Mouse (Mus musculus) MEL (cell line): ENCODE results near the gene Fnip2. TPM values are rescaled to one million over a fixed set of nuclear protein-coding genes. Genes with fewer than 3 reads are reported as not detected.
A peak's percentile ranks its signal among the peaks of the same experiment; 100 is the strongest.

Source experiments
- DNase-seq: peaks from one replicate; pipeline ENCODE4 v3.0.0; 2011; ENCODE audit warnings: low read depth, low spot score
- H3K27ac ChIP-seq: 2 replicates; pipeline ENCODE4 v1.5.1; 2012; ENCODE audit warnings: low read depth, mild to moderate bottlenecking, control low read depth, low read length, moderate library complexity; ENCODE audit not compliant: control insufficient read depth
- H3K27me3 ChIP-seq, 2 experiments: fragments of 150-350 bp in 1 of 2; sonication (generic) in 1 of 2; 2 replicates each; pipeline ENCODE4 v1.6.1; 2012; ENCODE audit warnings: low read length in 2 of 2, mild to moderate bottlenecking in 2 of 2, improper control_type of control experiment in 1 of 2, moderate library complexity in 1 of 2; ENCODE audit not compliant: insufficient read depth in 2 of 2, control insufficient read depth in 1 of 2
- H3K36me3 ChIP-seq, 2 experiments: 2 replicates each; pipeline ENCODE4 v1.6.1; 2012 to 2014; ENCODE audit warnings: low read length in 2 of 2, improper control_type of control experiment in 1 of 2, inconsistent platforms in 1 of 2, mild to moderate bottlenecking in 1 of 2; ENCODE audit not compliant: insufficient read depth in 2 of 2, control insufficient read depth in 1 of 2
- H3K4me1 ChIP-seq, 2 experiments: fragments of 150-350 bp in 1 of 2; sonication (generic) in 1 of 2; 2 replicates each; pipeline ENCODE4 v1.6.1; 2012; ENCODE audit warnings: low read length in 2 of 2, improper control_type of control experiment in 1 of 2, mild to moderate bottlenecking in 1 of 2; ENCODE audit not compliant: insufficient read depth in 2 of 2, control insufficient read depth in 1 of 2
- H3K4me3 ChIP-seq, 2 experiments: fragments of 150-350 bp in 1 of 2; sonication (generic) in 1 of 2; 2 replicates each; pipeline ENCODE4 v1.5.1; 2012; ENCODE audit warnings: low read depth in 2 of 2, low read length in 2 of 2, mild to moderate bottlenecking in 2 of 2, moderate library complexity in 2 of 2, control low read depth in 1 of 2, improper control_type of control experiment in 1 of 2; ENCODE audit not compliant: control insufficient read depth in 1 of 2, insufficient read depth in 1 of 2
- H3K79me2 ChIP-seq: 2 replicates; pipeline ENCODE4 v1.6.1; 2012; ENCODE audit warnings: mild to moderate bottlenecking, low read length, moderate library complexity; ENCODE audit not compliant: control insufficient read depth, poor library complexity, insufficient read depth
- H3K9ac ChIP-seq: 2 replicates; pipeline ENCODE4 v1.6.1; 2012; ENCODE audit warnings: low read depth, mild to moderate bottlenecking, control low read depth, low read length, moderate library complexity; ENCODE audit not compliant: control insufficient read depth, poor library complexity, severe bottlenecking
- H3K9me3 ChIP-seq: fragments of 150-350 bp; sonication (generic); replicated peaks from 2 replicates; pipeline ENCODE4 v1.6.1; 2012; ENCODE audit warnings: mild to moderate bottlenecking, low read length, improper control_type of control experiment, moderate library complexity; ENCODE audit not compliant: insufficient read depth
- BHLHE40 ChIP-seq: IDR thresholded peaks from 2 replicates; pipeline ENCODE4 v1.6.1; 2012; ENCODE audit warnings: low read depth, mild to moderate bottlenecking, inconsistent platforms, low read length, improper control_type of control experiment, borderline replicate concordance
- CHD1 ChIP-seq: IDR thresholded peaks from 2 replicates; pipeline ENCODE4 v1.6.1; 2012; ENCODE audit warnings: low read depth, mild to moderate bottlenecking, inconsistent platforms, low read length, improper control_type of control experiment
- CHD2 ChIP-seq: IDR thresholded peaks from 2 replicates; pipeline ENCODE4 v1.6.1; 2011; ENCODE audit warnings: low read length, improper control_type of control experiment
- CTCF ChIP-seq, 3 experiments: IDR thresholded peaks in 2 of 3; conservative IDR thresholded peaks in 1 of 3; 2 replicates each; pipeline ENCODE4 v1.5.1; 2011 to 2012; ENCODE audit warnings: low read length in 3 of 3, low read depth in 2 of 3, mild to moderate bottlenecking in 2 of 3, improper control_type of control experiment in 1 of 3, inconsistent platforms in 1 of 3, mixed read lengths in 1 of 3, moderate library complexity in 1 of 3; ENCODE audit not compliant: control insufficient read depth in 1 of 3, insufficient read depth in 1 of 3, poor library complexity in 1 of 3, severe bottlenecking in 1 of 3
- ELF1 ChIP-seq: IDR thresholded peaks from 2 replicates; pipeline ENCODE4 v1.6.1; 2014; ENCODE audit warnings: low read depth, mild to moderate bottlenecking, inconsistent platforms, low read length, improper control_type of control experiment, moderate library complexity
- GABPA ChIP-seq: IDR thresholded peaks from 2 replicates; pipeline ENCODE4 v1.6.1; 2012; ENCODE audit warnings: low read depth, mild to moderate bottlenecking, inconsistent platforms, low read length, improper control_type of control experiment, moderate library complexity
- KAT2A ChIP-seq: conservative IDR thresholded peaks from 2 replicates; pipeline ENCODE4 v1.6.1; 2012; ENCODE audit warnings: low read depth, low read length, improper control_type of control experiment, inconsistent platforms
- MEF2A ChIP-seq: IDR thresholded peaks from 2 replicates; pipeline ENCODE4 v1.6.1; 2014; ENCODE audit warnings: low read depth, mild to moderate bottlenecking, inconsistent platforms, low read length, improper control_type of control experiment; ENCODE audit not compliant: poor library complexity, insufficient replicate concordance, severe bottlenecking; ENCODE audit errors: extremely low read depth
- MYB ChIP-seq: IDR thresholded peaks from 2 replicates; pipeline ENCODE4 v1.6.1; 2011; ENCODE audit warnings: mild to moderate bottlenecking, low read depth, low read length, improper control_type of control experiment
- MYC ChIP-seq: IDR thresholded peaks from 2 replicates; pipeline ENCODE4 v1.6.1; 2011; ENCODE audit warnings: low read depth, mild to moderate bottlenecking, low read length, improper control_type of control experiment, moderate library complexity
- NELFE ChIP-seq: IDR thresholded peaks from 2 replicates; pipeline ENCODE4 v1.6.1; 2011; ENCODE audit warnings: low read depth, low read length, improper control_type of control experiment
- NRF1 ChIP-seq: IDR thresholded peaks from 2 replicates; pipeline ENCODE4 v1.6.1; 2014; ENCODE audit warnings: low read depth, mild to moderate bottlenecking, inconsistent platforms, low read length, improper control_type of control experiment, moderate library complexity; ENCODE audit not compliant: poor library complexity, insufficient read depth, severe bottlenecking
- POLR2A ChIP-seq, 2 experiments: IDR thresholded peaks; 2 replicates each; pipeline ENCODE4 v1.6.1; 2011 to 2012; ENCODE audit warnings: low read length in 2 of 2, mild to moderate bottlenecking in 2 of 2, control low read depth in 1 of 2, improper control_type of control experiment in 1 of 2, low read depth in 1 of 2, moderate library complexity in 1 of 2; ENCODE audit not compliant: control insufficient read depth in 1 of 2, insufficient read depth in 1 of 2, poor library complexity in 1 of 2
- RAD21 ChIP-seq: IDR thresholded peaks from 2 replicates; pipeline ENCODE4 v1.6.1; 2011; ENCODE audit warnings: mild to moderate bottlenecking, low read depth, low read length, improper control_type of control experiment
- RCOR1 ChIP-seq: IDR thresholded peaks from 2 replicates; pipeline ENCODE4 v1.6.1; 2012; ENCODE audit warnings: low read depth, mild to moderate bottlenecking, inconsistent platforms, low read length, improper control_type of control experiment
- TBP ChIP-seq: IDR thresholded peaks from 2 replicates; pipeline ENCODE4 v1.8.0; 2011; ENCODE audit warnings: low read depth, low read length, improper control_type of control experiment
- UBTF ChIP-seq: IDR thresholded peaks from 2 replicates; pipeline ENCODE4 v1.6.1; 2012; ENCODE audit warnings: low read depth, mild to moderate bottlenecking, inconsistent platforms, low read length, improper control_type of control experiment, moderate library complexity, borderline replicate concordance; ENCODE audit not compliant: insufficient read depth
- USF2 ChIP-seq, 2 experiments: IDR thresholded peaks; 2 replicates each; pipeline ENCODE4 v1.6.1; 2011 to 2012; ENCODE audit warnings: improper control_type of control experiment in 2 of 2, low read length in 2 of 2, borderline replicate concordance in 1 of 2, inconsistent platforms in 1 of 2, low read depth in 1 of 2, mild to moderate bottlenecking in 1 of 2; ENCODE audit not compliant: insufficient read depth in 1 of 2
- ZC3H11A ChIP-seq: IDR thresholded peaks from 2 replicates; pipeline ENCODE4 v1.6.1; 2012; ENCODE audit warnings: low read depth, mild to moderate bottlenecking, inconsistent platforms, low read length, improper control_type of control experiment
- polyA plus RNA-seq, 2 experiments: library from polyadenylated mRNA; stranded (reverse) in 1 of 2; unstranded in 1 of 2; fragments of >175 nt in 1 of 2; fragments of >200 nt in 1 of 2; gene quantifications; 2 replicates each; pipeline versions ENCODE4 v1.2.1 to v1.2.4; 2012; ENCODE audit warnings: low replicate concordance in 2 of 2, low read depth in 1 of 2; ENCODE audit not compliant: insufficient read length in 2 of 2, insufficient read depth in 1 of 2, missing spikeins in 1 of 2
- total RNA-seq: library from RNA; depleted of rRNA; stranded (reverse); fragments of 300-350 nt; gene quantifications from 2 replicates; pipeline ENCODE4 v1.2.3, GENCODE M21; 2012

Fnip2 gene
- total and polyA plus RNA-seq, 3 experiments: 10.4 to 65.8 (median 11.0) TPM

DNA sequence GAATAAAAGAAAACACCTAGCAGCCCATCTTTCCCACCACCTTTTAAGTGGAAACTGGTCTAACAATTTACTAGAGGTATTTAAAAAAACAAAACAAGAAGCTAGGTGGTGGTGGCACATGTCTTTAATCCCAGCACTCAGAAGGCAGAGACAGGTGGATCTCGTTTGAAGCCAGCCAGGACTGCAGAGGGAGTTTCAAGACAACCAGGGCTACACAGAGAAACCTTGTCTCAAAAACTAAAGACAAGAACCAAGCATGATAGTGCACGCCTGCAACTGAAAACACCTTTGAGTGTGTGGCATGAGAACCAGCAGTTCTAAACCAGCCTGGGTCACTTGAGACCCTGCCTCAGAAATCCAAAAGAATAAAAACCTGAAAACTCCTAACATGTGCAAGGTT is 4.1 kb downstream of the Fnip2 start:
- Histone ChIP-seq H3K27ac (no peak overlapping the region), H3K4me1 (peaks cover 7 to 25% of the 10 kb centered on the region in 2 experiments), H3K4me3 (no peak overlapping the region)

DNA sequence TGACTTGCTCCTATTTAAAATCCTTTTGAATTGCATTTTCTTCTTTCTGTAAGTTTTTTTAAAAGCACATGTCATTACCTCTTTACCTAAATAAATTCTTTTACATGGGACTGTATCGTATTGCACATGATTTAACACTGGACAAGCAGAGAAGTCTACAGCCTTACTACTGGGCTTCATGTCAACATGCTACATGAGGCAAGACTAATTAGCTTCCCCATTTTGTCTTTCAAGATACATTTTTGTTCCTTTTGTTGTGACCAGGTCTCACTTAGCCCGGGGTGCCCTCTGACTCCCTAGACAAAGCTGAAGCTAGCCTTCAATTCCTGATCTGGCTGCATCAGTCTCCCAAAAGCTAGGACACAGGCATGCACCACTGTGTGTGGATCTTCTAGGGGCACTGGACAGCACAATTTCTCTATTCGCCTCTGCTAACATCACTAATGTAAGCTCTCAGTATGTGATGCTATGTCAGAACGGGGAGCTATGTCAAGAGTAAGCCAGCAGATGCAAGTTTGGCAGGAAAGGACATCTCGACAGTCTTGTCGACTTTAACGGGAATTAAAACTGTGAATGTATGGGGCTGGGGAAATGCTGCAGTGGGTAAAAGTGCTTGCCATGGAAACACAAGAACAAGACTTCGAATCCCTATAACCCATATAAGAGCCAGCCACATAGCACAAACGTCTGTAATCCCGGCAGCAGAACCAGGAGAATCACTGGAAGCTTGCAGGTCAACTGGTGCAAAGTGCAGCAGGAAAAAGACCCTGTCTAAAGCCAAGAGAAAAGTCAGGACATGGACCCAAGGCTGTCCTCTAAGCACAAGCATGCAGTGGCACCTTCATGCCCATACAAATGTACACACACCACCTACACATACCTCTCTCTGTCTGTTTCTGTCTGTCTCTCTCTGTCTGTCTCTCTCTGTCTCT is 5.5 kb downstream of the Fnip2 start:
- no peak overlapping the region for H3K27ac ChIP-seq
- peaks cover 31% of the 10 kb centered on the region for H3K79me2 ChIP-seq

More for the DNA sequence above, 4.1 kb downstream of the Fnip2 start:
- no peaks in the 10 kb centered on the region for H3K9me3 ChIP-seq
- peaks cover 0 to 16% of the 10 kb centered on the region in 2 experiments; a peak in 3 of 4 replicates for H3K36me3 ChIP-seq
- no peaks in the 10 kb centered on the region for H3K27me3 ChIP-seq
- H3K79me2 ChIP-seq: peaks cover 34% of the 10 kb centered on the region
- no peak overlapping the region for H3K9ac ChIP-seq
- TF ChIP-seq UBTF: no peak
- no peak for TF ChIP-seq ELF1
- no peak for TF ChIP-seq RCOR1
- TF ChIP-seq KAT2A: no peak
- TF ChIP-seq MYB: no peak
- no peak for TF ChIP-seq NRF1
- no peak for TF ChIP-seq NELFE
- no peak for DNase-seq

DNA sequence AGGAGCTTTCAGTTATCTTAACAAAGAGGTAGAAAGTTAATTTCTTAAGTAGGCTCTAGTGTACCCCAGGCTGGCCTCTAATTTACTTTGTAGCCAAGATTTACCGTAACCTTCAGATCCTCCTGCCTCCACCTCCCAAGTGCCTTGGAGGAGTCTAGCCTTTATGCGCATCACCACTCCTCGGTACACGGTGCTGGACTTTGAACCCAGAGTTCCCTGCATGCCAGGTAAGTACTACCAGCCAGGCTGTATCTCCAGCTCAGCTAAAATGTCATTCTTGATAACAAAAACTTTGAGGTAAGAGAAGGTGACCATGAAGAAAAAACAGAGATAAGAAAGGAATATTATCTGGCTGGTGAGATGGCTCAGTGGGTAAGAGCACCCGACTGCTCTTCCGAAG is 7.0 kb downstream of the Fnip2 start:
- peaks cover 0 to 6% of the 10 kb centered on the region in 2 experiments; a peak in 2 of 4 replicates for H3K36me3 ChIP-seq
- H3K9me3 ChIP-seq: no peaks in the 10 kb centered on the region
- no peak for DNase-seq
- no peak overlapping the region for H3K4me3 ChIP-seq
- TF ChIP-seq ZC3H11A (no peak), GABPA (no peak), POLR2A (IDR thresholded peaks at IDR 0.05; ENCODE audit: control insufficient read depth in 1 of 2, insufficient read depth in 1 of 2, low read depth in 1 of 2, low read length in 2 of 2, poor library complexity in 1 of 2) (no peak), TBP (no peak), BHLHE40 (no peak), RAD21 (no peak), MEF2A (no peak), CHD2 (no peak), USF2 (IDR thresholded peaks at IDR 0.05; ENCODE audit: borderline replicate concordance in 1 of 2, insufficient read depth in 1 of 2, low read depth in 1 of 2, low read length in 2 of 2) (no peak), CTCF (IDR thresholded peaks at IDR 0.05 in 2 of 3, conservative IDR thresholded peaks at IDR 0.05 in 1 of 3; ENCODE audit: control insufficient read depth in 1 of 3, insufficient read depth in 1 of 3, low read depth in 2 of 3, low read length in 3 of 3, poor library complexity in 1 of 3, severe bottlenecking in 1 of 3) (no peak), CHD1 (no peak)
- TF ChIP-seq, all 39 proteins: peak for 0
- peaks cover 4 to 17% of the 10 kb centered on the region in 2 experiments; a peak in 3 of 4 replicates for H3K4me1 ChIP-seq
- peaks cover 20% of the 10 kb centered on the region for H3K79me2 ChIP-seq
- H3K27me3 ChIP-seq: no peaks in the 10 kb centered on the region
- H3K9ac ChIP-seq: no peak overlapping the region
- no peak overlapping the region for H3K27ac ChIP-seq

More for the DNA sequence above, 5.5 kb downstream of the Fnip2 start:
- Histone ChIP-seq H3K9ac (no peak overlapping the region), H3K27me3 (no peaks in the 10 kb centered on the region), H3K4me1 (peaks cover 7 to 22% of the 10 kb centered on the region in 2 experiments), H3K9me3 (no peaks in the 10 kb centered on the region), H3K36me3 (peaks cover 0 to 14% of the 10 kb centered on the region in 2 experiments; a peak in 3 of 4 replicates), H3K4me3 (no peak overlapping the region)
- TF ChIP-seq ZC3H11A: no peak
- TF ChIP-seq MYC: 0 out of 2 replicates have a peak, but pooled peaks have one; percentile 40
- peak; percentile 57 for DNase-seq
